Mouse (Mus musculus) cerebellum, postnatal 10 days (tissue): ENCODE data around the gene Sema4g.

Experiments used
- DNase-seq, 2 experiments: peaks; one replicate each; pipeline ENCODE4 v3.0.0; 2021; ENCODE audit warnings: mixed read lengths in 2 of 2

The Sema4g gene

DNA sequence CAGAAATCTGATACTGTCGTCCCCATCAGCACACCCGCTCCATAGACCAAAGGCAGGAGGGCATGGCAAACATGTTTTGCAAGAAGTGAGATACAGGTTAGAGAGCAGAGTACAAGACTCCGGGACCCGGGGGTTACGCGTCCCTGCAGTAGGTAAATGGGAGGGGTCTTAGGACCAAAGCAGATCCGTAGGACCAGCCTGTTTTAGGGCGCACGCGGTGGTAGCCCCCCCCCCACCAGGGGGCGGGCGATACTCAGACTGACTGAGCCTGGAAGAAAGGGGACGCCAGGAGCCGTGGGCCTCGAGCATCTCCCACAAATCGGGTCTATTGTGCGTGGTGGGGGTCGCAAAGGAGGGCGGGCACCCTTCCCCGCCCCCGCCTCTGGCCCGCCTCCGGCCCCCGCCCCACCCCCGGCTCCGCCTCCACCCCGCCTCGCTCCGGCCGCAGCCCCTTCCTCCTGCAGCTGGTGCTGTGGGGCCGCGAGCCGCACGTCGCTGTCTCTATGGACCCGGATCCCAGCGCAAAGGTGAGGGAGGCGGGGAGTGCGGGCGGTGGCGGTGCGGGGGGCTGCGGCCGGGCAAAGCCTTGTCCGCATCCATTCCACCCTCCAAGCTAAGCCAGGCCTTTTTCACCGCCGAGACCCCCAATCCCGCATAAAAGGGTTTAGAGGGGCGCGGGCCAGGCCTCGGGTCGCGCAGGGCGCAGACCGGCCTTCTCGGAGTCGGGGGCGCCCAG, at the start of gene Sema4g:
TSS of gene Sema4g (plus strand) at position 271 of the 736 bp plus-strand sequence.
- peak; percentile 78 to 83 for DNase-seq

GRCm38 (mm10) chr19:44959633-44960032, 29.3 kb upstream of the Sema4g start:
- DNase-seq, result no peak

- DNase-seq, result no peak
These were observed 22.9 kb upstream of the Sema4g start for GRCm38 (mm10) chr19:44965978-44966377.

GRCm38 (mm10) chr19:44968329-44968728, 20.6 kb upstream of the Sema4g start:
- no peak for DNase-seq

- no peak for DNase-seq
These were observed 12.3 kb upstream of the Sema4g start for GRCm38 (mm10) chr19:44976636-44977035.

GRCm38 (mm10) chr19:44977148-44977547, 11.8 kb upstream of the Sema4g start:
- DNase-seq, result no peak

DNA sequence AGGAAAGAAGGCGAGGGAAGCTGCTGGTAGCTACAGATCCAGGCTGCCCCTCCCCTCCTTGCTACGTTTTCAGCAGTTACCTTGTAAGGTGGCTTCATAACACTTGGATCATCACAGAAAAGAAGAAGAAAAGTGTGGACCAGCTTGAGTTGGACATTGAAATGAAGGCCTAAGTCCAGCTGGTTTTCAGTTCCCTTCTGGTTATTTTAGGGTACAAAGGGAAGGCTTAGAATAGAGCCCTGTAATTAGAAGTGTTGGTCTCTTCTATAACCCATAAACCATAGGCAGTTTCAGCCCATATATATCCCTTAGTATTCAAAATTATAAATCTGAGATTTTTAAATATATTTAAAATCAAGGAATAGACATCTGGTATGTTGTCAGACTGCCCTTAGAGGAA, 8.1 kb upstream of the Sema4g start:
- no peak for DNase-seq

- no peak for DNase-seq
These were observed 6.3 kb upstream of the Sema4g start for GRCm38 (mm10) chr19:44982477-44983115.

DNA sequence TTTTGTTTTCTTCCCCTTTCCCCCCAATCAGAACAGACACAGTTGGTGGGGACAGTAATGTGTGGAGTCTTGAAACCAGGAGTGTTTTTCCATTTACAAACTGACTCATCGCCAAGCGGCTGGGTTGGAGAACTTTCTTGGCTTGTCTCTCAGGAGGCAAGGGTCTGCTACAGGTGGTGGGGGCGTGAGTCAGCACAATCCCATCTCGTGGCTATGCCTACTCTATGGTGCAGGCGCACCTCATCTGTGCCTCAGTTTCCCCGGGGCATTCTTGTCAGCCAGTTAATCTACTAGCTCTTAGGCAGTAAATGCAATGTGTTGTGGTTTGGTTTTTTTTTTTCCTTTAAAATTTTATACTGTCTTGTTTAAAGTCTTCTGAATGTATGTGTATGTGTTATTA, 5.5 kb upstream of the Sema4g start:
- DNase-seq, result peak in 1 of 2 experiments; percentile 8

DNA sequence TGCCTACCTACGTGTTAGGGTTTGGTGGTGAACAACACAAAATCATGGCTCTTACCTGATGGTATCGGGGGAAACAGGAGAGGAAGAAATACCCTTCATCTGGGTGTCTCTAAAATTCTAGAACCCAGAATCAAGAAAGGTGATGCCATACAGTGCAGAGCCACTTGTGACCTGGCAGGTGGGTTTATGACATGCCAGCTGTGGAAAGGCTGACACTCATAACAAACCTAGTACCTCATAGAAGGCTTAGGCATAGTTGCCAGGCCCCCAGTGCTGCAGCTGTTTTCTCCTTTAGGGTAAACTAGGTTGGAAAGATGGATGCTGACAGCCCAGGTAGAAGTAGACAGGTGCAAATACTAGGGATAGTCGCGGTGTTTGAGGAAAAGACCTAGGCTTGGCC, 4.5 kb upstream of the Sema4g start:
- DNase-seq, result no peak

- DNase-seq, result no peak
These were observed 3.5 kb upstream of the Sema4g start for GRCm38 (mm10) chr19:44985159-44985988.

GRCm38 (mm10) chr19:44987004-44987403, 1.9 kb upstream of the Sema4g start:
- DNase-seq, result peak in 1 of 2 experiments; percentile 3

DNA sequence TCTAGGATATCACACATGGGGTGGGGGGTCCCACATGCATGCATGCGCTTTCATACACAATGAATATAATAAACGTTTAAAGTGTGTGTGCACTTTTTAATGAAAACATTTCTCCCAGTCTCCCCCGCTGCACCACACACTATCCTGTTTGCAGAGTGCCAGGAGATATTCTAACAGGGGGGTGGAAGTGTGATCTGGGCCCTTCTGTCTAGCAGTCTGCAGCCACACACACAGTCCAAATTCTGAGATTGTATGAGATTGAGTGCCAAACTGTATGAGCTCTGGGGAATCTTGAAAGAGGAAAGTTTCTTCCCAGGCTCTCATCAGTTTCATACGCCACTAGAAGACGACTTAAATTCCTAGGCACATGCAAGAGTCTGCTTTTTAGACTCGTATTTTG, 1.1 kb upstream of the Sema4g start:
- DNase-seq, result peak in 1 of 2 experiments; percentile 7

DNA sequence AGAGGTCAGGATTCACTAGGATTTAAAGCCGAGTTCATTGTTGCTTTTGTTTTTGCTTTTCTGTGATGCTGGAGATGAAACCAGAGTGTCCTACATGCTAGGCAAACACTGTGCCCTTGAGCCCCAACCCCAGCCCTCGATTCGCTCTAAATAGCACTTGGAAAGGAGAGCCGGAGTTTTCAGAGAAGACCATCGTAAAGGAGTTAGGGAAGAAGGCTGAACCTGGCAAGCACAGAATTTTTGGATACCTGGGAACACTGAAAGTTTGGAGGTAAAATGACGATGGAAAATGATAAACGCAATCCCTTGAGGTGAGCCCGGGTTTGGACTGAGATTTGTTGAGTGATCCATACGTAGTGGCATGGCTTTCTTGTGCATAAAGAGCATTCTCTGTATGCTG, 580 bp upstream of the Sema4g start:
- no peak for DNase-seq

DNA sequence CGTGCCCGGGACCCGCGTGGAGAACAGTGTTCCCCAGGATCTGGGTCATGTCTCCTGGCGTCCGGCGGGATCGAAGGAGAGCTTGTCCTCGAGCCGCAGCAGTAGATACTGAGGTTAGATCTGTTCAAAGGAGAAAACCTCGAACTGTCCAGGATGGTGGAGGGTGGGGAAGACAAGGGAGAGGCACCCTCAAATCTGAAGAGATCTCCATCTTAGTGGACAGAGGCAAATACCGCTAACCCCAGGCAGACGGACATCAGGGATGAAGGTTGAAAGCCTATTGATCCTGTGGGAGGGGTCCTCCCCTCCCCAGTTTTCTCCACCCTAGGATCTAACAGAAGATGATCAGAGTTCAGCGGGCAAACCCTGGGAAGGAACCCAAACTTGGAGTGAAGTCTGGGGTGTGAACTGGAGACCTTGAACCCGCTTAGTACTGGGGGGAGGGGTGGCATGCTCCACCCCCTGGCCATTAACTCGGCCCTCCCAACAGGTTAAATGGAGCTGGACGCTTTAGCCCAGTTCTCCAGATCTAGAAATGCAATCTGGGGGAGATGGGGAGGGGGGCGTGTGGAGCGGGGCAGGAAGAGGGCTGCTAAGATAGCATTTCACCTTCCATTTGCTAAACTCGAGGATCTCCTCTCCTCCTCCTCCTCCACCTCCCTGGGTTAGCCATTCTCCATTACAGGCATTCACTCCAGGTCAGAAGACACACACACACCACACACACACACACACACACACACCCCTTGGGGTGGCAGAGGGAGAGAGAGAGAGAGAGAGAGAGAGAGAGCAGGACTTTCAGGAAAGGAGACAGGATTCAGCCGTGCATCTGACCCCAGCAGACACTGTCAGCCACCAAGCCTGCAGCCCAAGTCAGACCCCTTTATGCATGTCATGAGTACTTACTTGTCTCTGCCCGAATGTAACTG, 930 bp downstream of the Sema4g start:
- DNase-seq, result peak; percentile 46 to 60

- DNase-seq, result peak in 1 of 2 experiments; percentile 3
These were observed 2.1 kb downstream of the Sema4g start for GRCm38 (mm10) chr19:44991031-44991430.

DNA sequence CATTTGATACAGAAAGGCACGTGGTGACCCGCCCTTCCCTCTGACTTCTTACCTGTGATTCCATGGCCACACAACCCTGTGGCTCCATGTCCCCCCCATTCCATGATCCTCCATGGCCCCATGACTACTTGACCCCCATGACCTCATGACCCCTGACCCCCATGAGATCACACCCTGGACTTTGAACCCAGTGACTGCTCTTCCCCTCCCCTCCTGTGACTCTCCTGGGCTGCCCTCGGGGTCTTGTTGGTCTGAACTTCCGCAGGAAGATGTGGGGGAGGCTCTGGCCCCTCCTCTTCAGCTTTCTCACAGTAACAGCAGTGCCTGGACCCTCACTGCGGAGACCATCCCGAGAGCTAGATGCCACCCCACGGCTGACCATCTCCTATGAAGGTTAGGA, 3.3 kb downstream of the Sema4g start:
- peak in 1 of 2 experiments; percentile 9 for DNase-seq

- DNase-seq, result peak in 1 of 2 experiments; percentile 5
These were observed 3.8 kb downstream of the Sema4g start for GRCm38 (mm10) chr19:44992712-44993111.

DNA sequence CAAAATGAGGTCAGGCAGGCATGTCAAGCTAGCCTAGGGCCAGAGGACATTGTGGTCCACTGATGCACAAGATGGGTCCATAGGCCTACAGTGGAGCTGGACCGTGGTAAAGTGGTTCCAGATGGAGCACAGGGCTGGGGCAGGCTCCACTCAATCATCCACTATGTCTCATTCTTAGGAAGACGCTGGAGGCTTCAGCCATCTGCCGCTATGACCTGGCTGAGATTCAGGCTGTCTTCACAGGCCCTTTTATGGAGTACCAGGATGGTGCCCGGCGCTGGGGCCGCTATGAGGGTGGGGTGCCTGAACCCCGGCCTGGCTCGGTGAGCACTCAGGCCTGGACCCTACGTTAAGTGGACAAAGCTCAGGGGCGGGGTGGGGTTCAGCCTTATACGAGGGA, 8.9 kb downstream of the Sema4g start:
- DNase-seq, result peak; percentile 54 to 56

GRCm38 (mm10) chr19:44999647-45000046, 10.7 kb downstream of the Sema4g start:
- DNase-seq, result no peak

GRCm38 (mm10) chr19:45002301-45002700, 13.4 kb downstream of the Sema4g start:
- DNase-seq, result peak in 1 of 2 experiments; percentile 53
